ENCODE assay signal across 29 mouse cellular contexts in the genomic region with DNA sequence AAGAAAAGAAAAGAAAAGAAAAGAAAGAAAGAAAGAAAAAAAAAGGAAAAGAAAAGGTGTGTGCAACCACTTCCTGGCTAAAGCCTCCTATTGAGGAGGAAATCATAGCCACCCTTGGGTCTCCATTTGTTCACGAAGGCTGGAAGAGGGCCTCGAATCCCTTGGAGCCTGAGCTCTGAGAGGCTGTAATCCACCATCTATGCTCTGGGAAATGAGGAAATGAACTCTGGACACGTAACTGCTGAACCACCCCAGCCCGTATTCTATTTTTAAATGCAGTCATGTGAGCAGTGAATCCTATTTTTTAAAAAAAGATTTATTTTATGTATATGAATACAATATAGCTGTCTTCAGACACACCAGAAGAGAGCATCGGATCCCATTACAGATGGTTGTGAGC. TPM values are rescaled to one million over a fixed set of nuclear protein-coding genes. Genes with fewer than 3 reads are reported as not detected.
DNase-seq lines count a peak whose midpoint lies in the region; ATAC-seq and TF ChIP-seq lines count a peak whose summit lies in the region.
"Had no signal": no experiment of that assay in that cellular context is flagged by ENCODE, and none has a peak within 500 bp of the region (broad histone marks: within the 10 kb centered on the region; RNA-seq: fewer than 3 reads in every experiment).

No protein-coding gene starts in this region.

- no peak overlapping the region for H3K4me3 ChIP-seq in bone marrow macrophage, adult 2 months (ENCODE audit: insufficient read depth, low read length)
- H3K4me3 ChIP-seq in macrophage (ENCODE audit: inconsistent target): no peak overlapping the region
- H3K4me3 ChIP-seq: embryonic facial prominence, embryonic 13.5 days; embryonic facial prominence, embryonic 15.5 days; erythroblast, embryonic 14.5 days; forebrain, embryonic 10.5 days; forebrain, embryonic 12.5 days had no signal

- 49% methylated on average over 4 of the region's 5 CpGs for WGBS in macrophage (ENCODE audit: missing documents)

- no peak for TF ChIP-seq CTCF in bone marrow macrophage, adult 2 months (IDR thresholded peaks at IDR 0.05; ENCODE audit: low read depth, low read length)

- ATAC-seq in megakaryocyte progenitor cell, adult 5-6 weeks (replicated peaks; ENCODE audit: poor library complexity): peak; percentile 65
- ATAC-seq: activated CD4-positive, CD25-positive, alpha-beta regulatory T cell, adult 4 months; CD4-positive, CD25-positive, alpha-beta regulatory T cell, adult 4 months; forebrain, embryonic 14.5 days; forebrain, embryonic 16.5 days; Patski had no signal

- H3K36me3 ChIP-seq in macrophage (ENCODE audit: inconsistent target): no peaks in the 10 kb centered on the region
- H3K36me3 ChIP-seq: embryonic facial prominence, embryonic 13.5 days; embryonic facial prominence, embryonic 15.5 days; forebrain, embryonic 10.5 days; forebrain, embryonic 12.5 days; G1E had no signal

- H3K27ac ChIP-seq in bone marrow macrophage, adult 2 months (ENCODE audit: insufficient read depth, low read depth, low read length): peak overlapping the region; percentile 74
- peak overlapping the region; percentile 22; the same call in 1 of the 2 replicates for H3K27ac ChIP-seq in macrophage
- H3K27ac ChIP-seq: embryonic facial prominence, embryonic 13.5 days; embryonic facial prominence, embryonic 15.5 days; forebrain, embryonic 10.5 days; forebrain, embryonic 12.5 days had no signal

- TF ChIP-seq POLR2A in bone marrow macrophage, adult 2 months (IDR thresholded peaks at IDR 0.05; ENCODE audit: borderline replicate concordance, low read depth, low read length): no peak

- peaks cover 29% of the 10 kb centered on the region for H3K4me1 ChIP-seq in bone marrow macrophage, adult 2 months (ENCODE audit: control insufficient read depth, insufficient read depth, low read length)
- H3K4me1 ChIP-seq: embryonic facial prominence, embryonic 13.5 days; embryonic facial prominence, embryonic 15.5 days; forebrain, embryonic 12.5 days had no signal

- no peaks in the 10 kb centered on the region for H3K79me2 ChIP-seq in macrophage (ENCODE audit: inconsistent target)

- DNase-seq in heart, adult 11 months: peak; percentile 79
- DNase-seq in heart, adult 8-10 months (ENCODE audit: low spot score): no peak
- no peak for DNase-seq in spleen, postnatal 10 days (ENCODE audit: low spot score in 2 of 2)
- no peak for DNase-seq in adrenal gland, adult 18-20 months (ENCODE audit: low spot score in 2 of 2)
- DNase-seq: adrenal gland, adult 2 months; adrenal gland, postnatal 10 days; adrenal gland, postnatal 25 days; B cell, adult 2 months; cerebellum, adult 11 months; cerebellum, adult 18-20 months; cerebellum, adult 8-10 months; cerebellum, adult 9-11 months; cerebellum, postnatal 14 days; cerebellum, postnatal 36 days; embryo, embryonic 11 days had no signal

RNA-seq across cellular contexts. Expression of gene Cdc14b, which starts 5.8 kb away (rescaled TPM):
- total RNA-seq in heart, adult 8-10 months (2022): 10 to 100 TPM in 2 of 4 experiments, 1 to 10 TPM in 2; 7.7 to 11.5 (median 9.7) TPM
- polyA plus RNA-seq in bone marrow macrophage, adult 2 months (2012; ENCODE audit: insufficient read depth, insufficient read length, missing spikeins): 9.2 and 9.3 TPM in 2 replicates
- 10 to 100 TPM; 10.4 to 46.3 (median 25.4) TPM for total RNA-seq in macrophage (2018; cell fraction: chromatin; rRNA removed)
- 10 to 100 TPM in 10 of 26 experiments, 1 to 10 TPM in 16; 3.8 to 15.6 (median 7.4) TPM for total RNA-seq in macrophage (2018; cell fraction: cytosol; rRNA removed)
- 10 to 100 TPM in 21 of 26 experiments, 1 to 10 TPM in 5; 5.0 to 38.0 (median 13.8) TPM for total RNA-seq in macrophage (2018; cell fraction: nucleus; rRNA removed)
- 5.6 to 8.3 TPM (median 7.6 TPM) in 3 replicates for polyA plus RNA-seq in macrophage (2018)
- total RNA-seq in megakaryocyte progenitor cell, adult 5-6 weeks (2015): 1.6 and 1.9 TPM in 2 replicates
- 0.74 and 2.4 TPM in 2 replicates for total RNA-seq in megakaryocyte progenitor cell, adult 5-6 weeks (2017)
- total RNA-seq in adrenal gland, adult 18-20 months (2021): 10 to 100 TPM; 11.3 to 12.6 TPM
- polyA plus RNA-seq: erythroblast, embryonic 14.5 days had no signal

RNA-seq across cellular contexts. Expression of gene Aaed1, which starts 31.6 kb away (rescaled TPM):
- 10 to 100 TPM; 56.9 to 69.9 (median 65.3) TPM for total RNA-seq in heart, adult 8-10 months (2022)
- polyA plus RNA-seq in bone marrow macrophage, adult 2 months (2012; ENCODE audit: insufficient read depth, insufficient read length, missing spikeins): 56.9 and 58.1 TPM in 2 replicates
- total RNA-seq in macrophage (2018; cell fraction: chromatin; rRNA removed): 10 to 100 TPM in 19 of 26 experiments, 1 to 10 TPM in 7; 5.2 to 47.8 (median 21.1) TPM
- 10 to 100 TPM; 11.9 to 46.4 (median 21.9) TPM for total RNA-seq in macrophage (2018; cell fraction: cytosol; rRNA removed)
- 10 to 100 TPM in 20 of 26 experiments, 1 to 10 TPM in 6; 5.6 to 41.1 (median 13.5) TPM for total RNA-seq in macrophage (2018; cell fraction: nucleus; rRNA removed)
- polyA plus RNA-seq in macrophage (2018): 14.5 to 40.9 TPM (median 29.7 TPM) in 3 replicates
- total RNA-seq in megakaryocyte progenitor cell, adult 5-6 weeks (2015): 19.6 and 20.3 TPM in 2 replicates
- total RNA-seq in megakaryocyte progenitor cell, adult 5-6 weeks (2017): 33.1 and 42.4 TPM in 2 replicates
- total RNA-seq in adrenal gland, adult 18-20 months (2021): 10 to 100 TPM; 40.6 to 45.6 TPM
